Mouse (Mus musculus): ENCODE results near the gene Snx27.

Snx27 gene

GRCm38 (mm10) chr3:94567242-94567641 lies 15.3 kb downstream of the Snx27 start:
- no peak for DNase-seq (ENCODE audit: low read depth)

- DNase-seq (ENCODE audit: low read depth), result no peak
Measured at GRCm38 (mm10) chr3:94565557-94565956, 17.0 kb downstream of the Snx27 start.

DNA sequence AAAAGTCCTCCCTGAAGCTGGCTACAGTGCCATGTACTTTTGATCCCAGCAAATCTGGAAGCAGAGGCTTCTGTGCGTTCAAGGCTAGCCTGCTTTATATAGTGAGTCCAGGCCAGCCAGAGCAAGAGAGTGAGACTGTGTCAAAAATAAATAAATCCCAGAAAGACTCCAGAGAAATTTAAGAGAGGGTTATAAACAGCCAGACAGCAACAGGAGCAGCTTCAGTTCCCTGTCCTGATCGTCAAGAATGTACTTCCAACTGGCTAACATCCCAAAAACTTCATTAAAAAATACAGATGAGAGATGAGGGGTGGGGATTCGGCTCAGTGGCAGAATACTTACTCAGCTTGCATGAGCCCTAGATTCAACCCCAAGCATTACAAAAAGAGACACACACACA lies 17.4 kb downstream of the Snx27 start:
- DNase-seq (ENCODE audit: low read depth), result no peak

DNA sequence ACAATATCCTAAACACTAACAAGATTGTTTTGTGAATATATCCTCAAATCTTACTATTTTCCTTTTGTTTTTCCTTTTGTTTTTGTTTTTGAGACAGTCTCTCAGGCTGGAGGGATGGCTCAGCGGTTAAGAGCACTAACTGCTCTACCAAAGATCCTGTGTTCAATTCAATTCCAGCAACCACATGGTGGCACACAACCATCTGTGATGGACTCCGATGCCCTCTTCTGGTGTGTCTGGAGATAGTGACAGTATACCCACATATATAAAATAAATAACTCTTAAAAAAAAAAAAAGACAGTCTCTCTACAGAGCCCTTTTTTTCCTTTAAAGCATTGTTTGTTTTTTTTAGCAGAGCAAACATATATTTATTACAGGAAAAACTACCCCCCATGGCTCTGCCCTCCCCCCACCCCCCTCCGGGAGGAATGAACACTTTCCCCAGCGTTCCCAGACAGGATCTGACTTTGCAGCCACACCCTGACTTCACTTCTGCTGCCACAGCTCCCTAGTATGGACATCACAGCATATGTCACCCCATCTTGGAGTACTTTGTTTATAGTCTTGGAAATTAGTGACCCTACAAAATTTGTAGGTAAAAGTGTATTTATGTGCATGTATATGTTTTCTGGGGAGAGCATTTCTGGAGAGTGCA lies 18.0 kb downstream of the Snx27 start:
- DNase-seq (ENCODE audit: low read depth), result no peak

DNA sequence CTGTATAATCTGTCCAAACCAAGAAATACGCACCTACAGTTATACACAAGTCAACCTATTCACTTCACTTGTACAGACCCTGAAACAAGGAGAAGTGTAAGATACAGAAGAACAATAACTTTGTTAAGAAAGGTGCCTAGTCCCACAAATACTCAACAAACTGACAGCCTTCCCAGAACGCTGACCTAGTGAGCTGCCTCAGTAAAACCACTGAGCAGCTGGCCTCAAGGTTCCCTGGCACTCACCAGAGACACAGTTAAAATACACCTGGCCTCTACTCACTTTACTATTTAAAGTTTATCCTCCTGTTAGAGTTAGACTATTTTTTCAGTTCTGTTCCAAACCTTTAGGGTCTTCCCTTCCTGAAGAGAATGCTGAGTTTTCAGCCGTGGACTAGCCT lies 19.4 kb downstream of the Snx27 start:
- no peak for DNase-seq (ENCODE audit: low read depth)

GRCm38 (mm10) chr3:94559931-94560429 lies 22.5 kb downstream of the Snx27 start:
- no peak for DNase-seq (ENCODE audit: low read depth)

DNA sequence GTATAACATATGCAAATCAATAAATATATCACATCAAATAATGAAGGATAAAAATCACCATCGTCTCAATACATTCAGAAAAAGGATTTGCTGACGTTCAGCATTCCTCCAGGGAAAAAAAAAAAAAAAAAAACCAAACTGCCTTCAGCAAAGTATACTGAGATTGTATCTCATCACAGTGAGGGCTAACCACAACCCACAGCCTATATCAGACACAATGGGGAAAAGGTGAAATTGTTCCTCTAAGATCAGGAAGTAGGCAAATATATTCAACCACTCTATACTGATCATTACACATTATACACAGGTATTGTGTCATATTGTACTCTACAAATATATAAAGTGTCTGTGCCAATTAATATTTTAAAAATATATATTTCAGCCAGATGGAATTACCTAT lies 33.5 kb downstream of the Snx27 start:
- DNase-seq (ENCODE audit: low read depth), result no peak

GRCm38 (mm10) chr3:94537187-94537586 lies 45.3 kb downstream of the Snx27 start:
- DNase-seq (ENCODE audit: low read depth), result peak; percentile 16

DNA sequence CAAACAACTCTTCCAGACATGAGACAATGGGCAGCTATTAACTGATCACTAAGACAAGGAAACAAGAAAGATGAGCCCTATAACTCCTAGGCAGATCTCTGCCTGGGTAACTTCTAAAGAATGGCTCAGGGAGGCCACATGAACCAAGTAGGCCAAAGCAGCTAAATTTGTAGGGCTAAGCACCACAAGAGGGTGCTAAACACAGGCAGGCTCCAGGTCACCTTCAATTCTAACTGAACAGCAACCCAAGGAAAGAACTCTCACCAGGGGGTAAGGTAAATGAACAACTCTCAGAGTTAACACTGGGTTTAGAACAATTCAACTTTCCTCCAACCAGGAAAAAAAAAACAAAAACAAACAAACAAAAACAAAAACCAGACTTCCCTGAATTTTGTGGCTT lies 48.5 kb downstream of the Snx27 start:
- DNase-seq (ENCODE audit: low read depth), result peak; percentile 8

DNA sequence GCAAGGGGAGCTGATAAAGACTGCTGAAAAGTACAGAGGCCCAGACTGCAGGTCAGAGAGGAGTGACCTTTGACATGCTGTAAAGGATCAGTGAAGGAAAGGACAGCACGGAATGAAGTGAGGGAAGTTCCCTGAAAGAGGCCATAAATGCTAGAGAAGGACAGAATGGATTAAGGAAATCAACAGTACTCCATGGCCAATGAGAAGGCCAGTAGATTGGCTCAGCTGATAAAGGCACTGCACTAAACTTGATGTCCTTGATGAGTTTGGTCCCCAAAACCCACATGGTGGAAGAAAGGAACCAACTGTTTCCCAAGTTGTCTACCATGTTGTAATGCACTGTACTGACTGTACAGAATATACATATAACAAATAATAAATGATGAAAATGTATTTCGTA lies 55.8 kb downstream of the Snx27 start:
- DNase-seq (ENCODE audit: low read depth), result no peak

GRCm38 (mm10) chr3:94506664-94507063 lies 75.9 kb downstream of the Snx27 start:
- peak; percentile 15 for DNase-seq (ENCODE audit: low read depth)

DNA sequence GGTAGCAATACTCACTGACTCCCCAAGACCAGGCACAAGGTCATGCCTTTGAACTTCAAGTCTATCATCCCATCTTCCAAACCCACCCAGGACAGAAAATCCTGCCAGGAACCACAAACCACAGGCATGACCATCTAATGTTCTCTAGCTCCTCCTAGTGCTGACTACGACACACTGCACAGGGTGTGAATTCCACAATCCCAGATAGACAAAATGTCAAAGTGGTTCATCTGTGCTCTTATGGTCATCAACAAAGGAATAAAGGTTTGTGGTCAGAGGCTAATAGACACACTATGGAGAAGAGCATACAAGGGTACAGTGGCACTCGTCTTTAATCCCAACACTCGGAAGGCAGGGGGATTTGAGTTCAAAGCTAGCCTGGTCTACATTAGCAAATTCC lies 80.3 kb downstream of the Snx27 start:
- peak; percentile 7 for DNase-seq (ENCODE audit: low read depth)

- DNase-seq (ENCODE audit: low read depth), result no peak
Measured at GRCm38 (mm10) chr3:94497162-94497561, 85.4 kb downstream of the Snx27 start.

GRCm38 (mm10) chr3:94487581-94487980 lies 94.9 kb downstream of the Snx27 start:
- no peak for DNase-seq (ENCODE audit: low read depth)

DNA sequence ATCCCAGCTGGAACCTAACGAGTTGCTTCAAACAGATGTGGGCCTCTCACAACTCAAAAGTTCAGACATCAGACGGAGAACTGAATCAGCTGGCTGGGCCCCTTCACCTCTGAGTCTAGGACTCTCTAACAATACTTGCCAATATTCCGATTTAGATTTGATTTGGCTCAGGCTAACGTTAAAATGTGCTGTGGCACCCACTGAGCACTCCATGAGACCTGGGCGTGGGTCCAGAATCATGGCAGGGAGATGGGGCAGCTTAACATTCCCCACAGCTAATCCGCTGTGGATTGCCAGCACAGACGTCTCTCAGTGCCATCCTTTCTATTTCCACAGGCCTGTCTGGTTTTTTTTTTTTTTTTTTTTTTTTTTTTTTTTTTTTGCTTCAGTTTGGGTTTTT lies 96.6 kb downstream of the Snx27 start:
- no peak for DNase-seq (ENCODE audit: low read depth)

GRCm38 (mm10) chr3:94483790-94484439 lies 98.6 kb downstream of the Snx27 start:
- DNase-seq (ENCODE audit: low read depth), result no peak

GRCm38 (mm10) chr3:94482764-94483385 lies 99.6 kb downstream of the Snx27 start:
- DNase-seq (ENCODE audit: low read depth), result no peak

GRCm38 (mm10) chr3:94481429-94481828 lies 101.1 kb downstream of the Snx27 start:
- DNase-seq (ENCODE audit: low read depth), result no peak

DNA sequence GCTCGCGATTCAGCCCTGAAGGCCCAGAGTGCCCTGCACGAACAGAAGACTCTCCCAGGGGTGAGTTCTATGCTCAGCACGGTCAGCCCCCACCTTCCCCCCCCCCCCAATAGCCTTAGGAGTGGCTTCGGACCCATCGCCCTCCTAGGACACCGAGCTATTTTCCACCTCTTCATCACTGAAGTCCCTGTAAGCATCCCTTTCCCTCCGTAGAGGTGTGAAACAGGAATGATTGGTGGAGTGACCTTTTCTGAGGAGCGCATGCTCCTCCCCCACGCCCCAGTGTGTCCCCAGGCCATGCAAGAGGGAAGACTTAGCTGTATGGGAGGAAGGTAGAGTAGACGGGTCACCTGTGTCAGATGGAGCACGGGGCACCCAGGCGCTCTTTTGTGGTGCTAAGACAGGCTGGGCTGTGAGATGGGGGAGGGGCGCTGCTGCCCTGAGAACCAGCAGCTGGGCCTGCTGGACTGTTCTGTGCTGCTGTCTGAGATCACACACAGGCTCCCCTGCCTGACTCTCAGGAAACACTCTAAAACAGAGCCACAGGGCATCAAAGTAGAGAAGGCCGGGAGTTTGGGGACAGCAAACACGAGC lies 102.1 kb downstream of the Snx27 start, which contains the start of gene Riiad1:
TSS of gene Riiad1 (minus strand) at position 51 of the 594 bp plus-strand sequence.
- DNase-seq (ENCODE audit: low read depth), result no peak

GRCm38 (mm10) chr3:94479564-94479963 lies 103.0 kb downstream of the Snx27 start:
- no peak for DNase-seq (ENCODE audit: low read depth)

DNA sequence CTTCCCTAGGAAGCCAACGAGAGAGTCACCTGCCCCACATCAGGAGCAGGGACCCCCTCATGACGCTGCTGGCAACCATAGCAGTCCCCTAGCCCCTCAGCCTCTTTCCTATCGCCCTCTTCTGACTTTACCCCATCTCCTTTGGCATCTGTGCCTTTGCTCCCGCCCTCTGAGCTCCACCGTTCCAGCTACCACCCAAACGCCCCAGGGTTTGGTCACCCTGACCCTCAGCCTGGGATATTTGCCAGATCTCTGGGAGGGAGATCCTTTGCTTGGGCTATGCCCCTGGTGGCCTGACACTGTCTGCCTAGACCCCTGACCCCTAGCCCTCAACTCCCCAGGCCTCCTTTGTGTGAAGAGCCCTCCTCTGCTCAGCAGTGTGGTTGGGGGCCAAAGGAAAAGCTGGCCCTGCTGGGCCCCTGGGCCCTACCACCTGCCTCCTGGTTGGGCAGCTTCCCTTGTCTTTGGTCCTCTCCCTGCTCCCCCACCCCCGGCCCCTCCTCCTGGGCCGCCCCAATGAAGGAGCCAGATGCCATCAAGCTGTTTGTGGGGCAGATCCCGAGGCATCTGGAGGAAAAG lies 103.8 kb downstream of the Snx27 start:
- no peak for DNase-seq (ENCODE audit: low read depth)

- peak; percentile 46 for DNase-seq (ENCODE audit: low read depth)
Measured at GRCm38 (mm10) chr3:94477981-94478422, 104.5 kb downstream of the Snx27 start, which contains the start of gene Celf3. Gene Celf3 (plus strand): TSS chr3:94478295.
